Mouse (Mus musculus): ENCODE results near the gene Eri2. TPM values are rescaled to one million over a fixed set of nuclear protein-coding genes. Genes with fewer than 3 reads are reported as not detected.

The Eri2 gene
- polyA plus RNA-seq, 2 experiments: 4.3 to 13.2 TPM

GRCm38 (mm10) chr7:119766996-119767395, 26.9 kb downstream of the Eri2 start:
- Histone ChIP-seq H3K4me3 (ENCODE audit: insufficient read depth in 1 of 2, low read depth in 2 of 2, low read length in 2 of 2) (no peak overlapping the region), H3K4me2 (ENCODE audit: low read depth) (no peak overlapping the region), H3K27me3 (ENCODE audit: control insufficient read depth, insufficient read depth, low read length) (no peaks in the 10 kb centered on the region), H3K9ac (replicated peaks) (no peak overlapping the region), H3K36me3 (replicated peaks; ENCODE audit: control insufficient read depth, insufficient read depth, low read depth) (no peaks in the 10 kb centered on the region), H3K27ac (no peak overlapping the region), H3K4me1 (replicated peaks; ENCODE audit: control insufficient read depth in 2 of 2, insufficient read depth in 2 of 2, low read length in 1 of 2) (no peaks in the 10 kb centered on the region), H3K9me3 (ENCODE audit: control insufficient read depth, low read length) (no peaks in the 10 kb centered on the region)
- DNase-seq (ENCODE audit: low read depth in 3 of 3, low spot score in 3 of 3): no peak
- TF ChIP-seq EP300 (IDR thresholded peaks at IDR 0.05; ENCODE audit: low read depth) (no peak), CTCF (IDR thresholded peaks at IDR 0.05; ENCODE audit: low read depth) (no peak)
- WGBS (ENCODE audit: insufficient replicate concordance): 57% methylated on average over 6 of the region's 6 CpGs
- no peak for ATAC-seq (ENCODE audit: insufficient read depth)

GRCm38 (mm10) chr7:119764377-119764776, 29.5 kb downstream of the Eri2 start:
- no peaks in the 10 kb centered on the region for H3K4me1 ChIP-seq (replicated peaks; ENCODE audit: control insufficient read depth in 2 of 2, insufficient read depth in 2 of 2, low read length in 1 of 2)
- no peak overlapping the region for H3K4me2 ChIP-seq (ENCODE audit: low read depth)
- DNase-seq (ENCODE audit: low read depth in 3 of 3, low spot score in 3 of 3): no peak
- 63% methylated on average over 3 of the region's 3 CpGs for WGBS (ENCODE audit: insufficient replicate concordance)
- H3K4me3 ChIP-seq (ENCODE audit: insufficient read depth in 1 of 2, low read depth in 2 of 2, low read length in 2 of 2): no peak overlapping the region
- H3K27ac ChIP-seq: no peak overlapping the region
- no peak for ATAC-seq (ENCODE audit: insufficient read depth)
- H3K9ac ChIP-seq (replicated peaks): no peak overlapping the region
- H3K9me3 ChIP-seq (ENCODE audit: control insufficient read depth, low read length): no peaks in the 10 kb centered on the region
- no peak for TF ChIP-seq EP300 (IDR thresholded peaks at IDR 0.05; ENCODE audit: low read depth)
- TF ChIP-seq CTCF (IDR thresholded peaks at IDR 0.05; ENCODE audit: low read depth): no peak
- no peaks in the 10 kb centered on the region for H3K36me3 ChIP-seq (replicated peaks; ENCODE audit: control insufficient read depth, insufficient read depth, low read depth)
- no peaks in the 10 kb centered on the region for H3K27me3 ChIP-seq (ENCODE audit: control insufficient read depth, insufficient read depth, low read length)

GRCm38 (mm10) chr7:119762166-119762697, 31.6 kb downstream of the Eri2 start:
- no peaks in the 10 kb centered on the region for H3K27me3 ChIP-seq (ENCODE audit: control insufficient read depth, insufficient read depth, low read length)
- H3K9me3 ChIP-seq (ENCODE audit: control insufficient read depth, low read length): no peaks in the 10 kb centered on the region
- no peaks in the 10 kb centered on the region for H3K36me3 ChIP-seq (replicated peaks; ENCODE audit: control insufficient read depth, insufficient read depth, low read depth)
- no peaks in the 10 kb centered on the region for H3K4me1 ChIP-seq (replicated peaks; ENCODE audit: control insufficient read depth in 2 of 2, insufficient read depth in 2 of 2, low read length in 1 of 2)
- no peak overlapping the region for H3K9ac ChIP-seq (replicated peaks)
- no peak overlapping the region for H3K4me3 ChIP-seq (ENCODE audit: insufficient read depth in 1 of 2, low read depth in 2 of 2, low read length in 2 of 2)
- WGBS (ENCODE audit: insufficient replicate concordance): 45% methylated on average over 4 of the region's 4 CpGs
- no peak overlapping the region for H3K4me2 ChIP-seq (ENCODE audit: low read depth)
- no peak for ATAC-seq (ENCODE audit: insufficient read depth)
- TF ChIP-seq EP300 (IDR thresholded peaks at IDR 0.05; ENCODE audit: low read depth) (no peak), CTCF (IDR thresholded peaks at IDR 0.05; ENCODE audit: low read depth) (no peak)
- DNase-seq (ENCODE audit: low read depth in 3 of 3, low spot score in 3 of 3): no peak
- H3K27ac ChIP-seq: no peak overlapping the region

- H3K4me1 ChIP-seq (replicated peaks; ENCODE audit: control insufficient read depth in 2 of 2, insufficient read depth in 2 of 2, low read length in 1 of 2): no peaks in the 10 kb centered on the region
- peak within 1 kb of the TSS; percentile 21; the same call in 1 of the 2 replicates for H3K4me2 ChIP-seq (ENCODE audit: low read depth)
- WGBS (ENCODE audit: insufficient replicate concordance): 60% methylated on average over 11 of the region's 11 CpGs
- H3K27ac ChIP-seq: no peak within 1 kb of the TSS
- H3K9me3 ChIP-seq (ENCODE audit: control insufficient read depth, low read length): no peaks in the 10 kb centered on the region
- no peak within 1 kb of the TSS for H3K4me3 ChIP-seq (ENCODE audit: insufficient read depth in 1 of 2, low read depth in 2 of 2, low read length in 2 of 2)
- ATAC-seq (ENCODE audit: insufficient read depth) (peak; percentile 33; the same call in 1 of the 2 replicates), DNase-seq (ENCODE audit: low read depth in 3 of 3, low spot score in 3 of 3) (peak in 1 of 3 experiments; percentile 7)
- H3K9ac ChIP-seq (replicated peaks): no peak within 1 kb of the TSS
- H3K27me3 ChIP-seq (ENCODE audit: control insufficient read depth, insufficient read depth, low read length): no peaks in the 10 kb centered on the region
- no peaks in the 10 kb centered on the region for H3K36me3 ChIP-seq (replicated peaks; ENCODE audit: control insufficient read depth, insufficient read depth, low read depth)
- TF ChIP-seq CTCF (IDR thresholded peaks at IDR 0.05; ENCODE audit: low read depth): no peak
- no peak for TF ChIP-seq EP300 (IDR thresholded peaks at IDR 0.05; ENCODE audit: low read depth)
These were observed 33.3 kb downstream of the Eri2 start, which contains the start of gene Acsm3 for GRCm38 (mm10) chr7:119760527-119760951. Gene Acsm3 (plus strand): TSS chr7:119760923.

- Histone ChIP-seq H3K9ac (replicated peaks) (no peak overlapping the region), H3K27ac (no peak overlapping the region), H3K4me3 (ENCODE audit: insufficient read depth in 1 of 2, low read depth in 2 of 2, low read length in 2 of 2) (no peak overlapping the region), H3K4me2 (ENCODE audit: low read depth) (no peak overlapping the region), H3K9me3 (ENCODE audit: control insufficient read depth, low read length) (no peaks in the 10 kb centered on the region), H3K4me1 (replicated peaks; ENCODE audit: control insufficient read depth in 2 of 2, insufficient read depth in 2 of 2, low read length in 1 of 2) (no peaks in the 10 kb centered on the region), H3K27me3 (ENCODE audit: control insufficient read depth, insufficient read depth, low read length) (no peaks in the 10 kb centered on the region), H3K36me3 (replicated peaks; ENCODE audit: control insufficient read depth, insufficient read depth, low read depth) (no peaks in the 10 kb centered on the region)
- ATAC-seq (ENCODE audit: insufficient read depth): no peak
- TF ChIP-seq EP300 (IDR thresholded peaks at IDR 0.05; ENCODE audit: low read depth) (no peak), CTCF (IDR thresholded peaks at IDR 0.05; ENCODE audit: low read depth) (no peak)
- 59% methylated on average over 1 of the region's 1 CpGs for WGBS (ENCODE audit: insufficient replicate concordance)
- no peak for DNase-seq (ENCODE audit: low read depth in 3 of 3, low spot score in 3 of 3)
These were observed 40.2 kb downstream of the Eri2 start for GRCm38 (mm10) chr7:119753696-119754095.
